Comparison of ENCODE assay signal across 15 mouse cellular contexts in genomic region chr11:113520373-113520772, GRCm38 (mm10).
DNase-seq lines count a peak whose midpoint lies in the region; ATAC-seq and TF ChIP-seq lines count a peak whose summit lies in the region.
"Had no signal": no experiment of that assay in that cellular context is flagged by ENCODE, and none has a peak within 500 bp of the region (broad histone marks: within the 10 kb centered on the region; RNA-seq: fewer than 3 reads in every experiment).

No protein-coding gene starts in this region.

- no peaks in the 10 kb centered on the region for H3K27me3 ChIP-seq in forebrain, postnatal 0 days (ENCODE audit: insufficient read depth, low read length)
- H3K27me3 ChIP-seq in midbrain, embryonic 14.5 days (ENCODE audit: control insufficient read depth, insufficient read depth, low read length) = no peaks in the 10 kb centered on the region
- H3K27me3 ChIP-seq: CH12.LX; embryonic facial prominence, embryonic 15.5 days; kidney, embryonic 15.5 days had no signal

- H3K4me1 ChIP-seq in forebrain, postnatal 0 days (ENCODE audit: insufficient read depth) = no peaks in the 10 kb centered on the region
- peaks cover 18% of the 10 kb centered on the region for H3K4me1 ChIP-seq in midbrain, embryonic 14.5 days (ENCODE audit: control insufficient read depth, insufficient read depth, low read length)

- no peaks in the 10 kb centered on the region for H3K36me3 ChIP-seq in forebrain, postnatal 0 days (ENCODE audit: insufficient read depth)
- H3K36me3 ChIP-seq in midbrain, embryonic 14.5 days (ENCODE audit: control insufficient read depth, insufficient read depth, low read length) = no peaks in the 10 kb centered on the region
- H3K36me3 ChIP-seq: embryonic facial prominence, embryonic 15.5 days; kidney, embryonic 15.5 days had no signal

- 29% methylated on average over 8 of the region's 8 CpGs for WGBS in forebrain, postnatal 0 days
- 56% methylated on average over 8 of the region's 8 CpGs for WGBS in midbrain, embryonic 14.5 days

- TF ChIP-seq CTCF in forebrain, postnatal 0 days (IDR thresholded peaks at IDR 0.05; ENCODE audit: low read depth) = no peak

- ATAC-seq in common myeloid progenitor, adult 5-6 weeks (replicated peaks; ENCODE audit: low read depth, poor library complexity, severe bottlenecking) = peak; percentile 77
- ATAC-seq in forebrain, postnatal 0 days = peak; percentile 76
- ATAC-seq in midbrain, embryonic 14.5 days (ENCODE audit: low FRiP score, low TSS enrichment) = no peak
- ATAC-seq in inflammation-experienced regulatory T-cells, adult 6 months = no peak

- no peaks in the 10 kb centered on the region for H3K9me3 ChIP-seq in forebrain, postnatal 0 days (ENCODE audit: low read length)
- H3K9me3 ChIP-seq in midbrain, embryonic 14.5 days (ENCODE audit: control insufficient read depth, low read length) = no peaks in the 10 kb centered on the region
- H3K9me3 ChIP-seq: embryonic facial prominence, embryonic 15.5 days; kidney, embryonic 15.5 days had no signal

- no peak overlapping the region for H3K4me2 ChIP-seq in forebrain, postnatal 0 days (ENCODE audit: low read depth)
- no peak overlapping the region for H3K4me2 ChIP-seq in midbrain, embryonic 14.5 days (ENCODE audit: low read length)
- H3K4me2 ChIP-seq: embryonic facial prominence, embryonic 15.5 days; kidney, embryonic 15.5 days had no signal

- peak; percentile 45 for DNase-seq in left cerebral cortex, postnatal 4 days
- DNase-seq in left cerebral cortex, postnatal 10 days (ENCODE audit: extremely low spot score in 1 of 2, low spot score in 2 of 2) = no peak
- peak; percentile 77 for DNase-seq in forebrain, postnatal 0 days
- no peak for DNase-seq in midbrain, embryonic 14.5 days
- DNase-seq in ovary, postnatal 36 days (ENCODE audit: low spot score) = no peak
- DNase-seq: cerebellum, adult 9-10 months; gastrocnemius, postnatal 14 days; thymus, adult 18-20 months had no signal

- intact Hi-C loops in left cerebral cortex, postnatal 4 days (cut with DNase I) = no loop called here
- intact Hi-C loops in left cerebral cortex, postnatal 10 days (cut with DNase I) = no loop called here

- H3K4me3 ChIP-seq in forebrain, postnatal 0 days (ENCODE audit: low read depth, low read length) = no peak overlapping the region
- no peak overlapping the region for H3K4me3 ChIP-seq in midbrain, embryonic 14.5 days (replicated peaks; ENCODE audit: low read depth, low read length)
- H3K4me3 ChIP-seq: embryonic facial prominence, embryonic 15.5 days; kidney, embryonic 15.5 days had no signal

- H3K9ac ChIP-seq in forebrain, postnatal 0 days = no peak overlapping the region
- H3K9ac ChIP-seq in midbrain, embryonic 14.5 days (replicated peaks; ENCODE audit: low read length) = no peak overlapping the region
- H3K9ac ChIP-seq: embryonic facial prominence, embryonic 15.5 days; kidney, embryonic 15.5 days; liver, embryonic 14.5 days had no signal

- peak overlapping the region; percentile 64 for H3K27ac ChIP-seq in forebrain, postnatal 0 days (ENCODE audit: low read depth, low read length)
- H3K27ac ChIP-seq in midbrain, embryonic 14.5 days (replicated peaks; ENCODE audit: low read depth, low read length) = peak overlapping the region; percentile 14; the same call in 1 of the 2 replicates
- H3K27ac ChIP-seq: embryonic facial prominence, embryonic 15.5 days; kidney, embryonic 15.5 days; liver, embryonic 14.5 days; macrophage had no signal

Comparison
In these comparisons a context has a peak if more than half of its experiments do, and no peak if none do; other contexts are left out.
1. DNase-seq: peak in left cerebral cortex, postnatal 4 days (single experiment) and forebrain, postnatal 0 days (single experiment); none in left cerebral cortex, postnatal 10 days (0 of 2), midbrain, embryonic 14.5 days (single experiment) and ovary, postnatal 36 days (single experiment).
2. ATAC-seq: peak in common myeloid progenitor, adult 5-6 weeks (single experiment) and forebrain, postnatal 0 days (single experiment); none in midbrain, embryonic 14.5 days (single experiment) and inflammation-experienced regulatory T-cells, adult 6 months (single experiment).